Mouse (Mus musculus): ENCODE results near the gene Comt. TPM values are rescaled to one million over a fixed set of nuclear protein-coding genes. Genes with fewer than 3 reads are reported as not detected.

The Comt gene
- polyA plus RNA-seq, 2 experiments: 82.4 to 84.5 TPM

DNA sequence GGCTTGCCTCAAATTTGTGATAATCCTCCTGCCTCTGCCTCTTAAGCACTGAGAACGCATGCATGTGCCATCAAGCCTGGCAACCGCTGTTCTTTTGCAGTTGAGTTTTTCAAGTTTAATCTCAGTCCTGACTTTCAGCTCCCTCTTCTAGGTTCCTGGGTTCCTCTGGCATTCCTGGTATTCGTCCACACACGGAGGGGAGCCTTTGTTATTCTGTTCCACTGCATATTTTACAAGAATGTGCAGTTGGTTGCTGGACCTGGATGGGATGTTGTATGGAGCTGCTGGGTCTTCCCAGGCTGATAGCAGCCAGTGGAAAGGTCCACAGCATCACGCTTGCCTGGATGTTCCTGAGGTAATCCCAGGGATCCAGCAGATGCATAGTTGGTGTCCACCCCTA is 41.2 kb downstream of the Comt start:
- no peak for ATAC-seq (ENCODE audit: low FRiP score, low read depth)
- no peak overlapping the region for H3K9ac ChIP-seq (ENCODE audit: low read depth, low read length, severe bottlenecking)
- H3K9me3 ChIP-seq (ENCODE audit: control insufficient read depth, low read length): no peaks in the 10 kb centered on the region
- H3K4me3 ChIP-seq (replicated peaks; ENCODE audit: low read length): no peak overlapping the region
- no peaks in the 10 kb centered on the region; the same call in 1 of the 2 replicates for H3K4me1 ChIP-seq (ENCODE audit: control insufficient read depth, insufficient read depth, low read length)
- no peak for DNase-seq (ENCODE audit: low spot score)
- 72% methylated on average over 5 of the region's 5 CpGs for WGBS
- no peak overlapping the region for H3K4me2 ChIP-seq (replicated peaks; ENCODE audit: low read depth, low read length, severe bottlenecking)
- TF ChIP-seq POLR2A (IDR thresholded peaks at IDR 0.05; ENCODE audit: borderline replicate concordance, extremely low read depth, insufficient read depth, insufficient read length): no peak
- H3K36me3 ChIP-seq (ENCODE audit: control insufficient read depth, insufficient read depth, low read length): no peaks in the 10 kb centered on the region
- H3K27ac ChIP-seq (replicated peaks; ENCODE audit: low read depth, low read length): no peak overlapping the region
- no peaks in the 10 kb centered on the region for H3K27me3 ChIP-seq (ENCODE audit: control insufficient read depth, insufficient read depth, low read length)

DNA sequence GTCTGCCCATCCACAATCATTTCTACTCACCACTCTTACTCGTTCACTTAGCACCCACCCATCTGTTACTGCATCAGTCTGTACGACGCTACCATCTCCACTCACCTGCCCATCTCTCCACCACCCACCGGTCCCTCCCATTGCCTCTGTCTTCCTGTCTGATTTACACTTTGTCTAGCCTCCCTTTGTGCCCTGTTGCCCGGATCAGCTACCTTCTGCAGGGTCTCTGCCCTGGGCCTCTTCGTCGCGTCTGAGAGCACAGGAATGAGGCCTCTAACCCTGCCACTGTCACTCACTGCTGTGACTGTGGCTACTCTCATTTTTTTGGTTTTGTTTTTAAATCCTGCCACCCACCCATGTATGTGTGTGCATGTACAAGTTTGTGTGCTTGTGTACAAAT is 42.0 kb downstream of the Comt start:
- 77% methylated on average over 8 of the region's 8 CpGs for WGBS
- ATAC-seq (ENCODE audit: low FRiP score, low read depth) (no peak), DNase-seq (ENCODE audit: low spot score) (no peak)
- Histone ChIP-seq H3K4me3 (replicated peaks; ENCODE audit: low read length) (no peak overlapping the region), H3K27ac (replicated peaks; ENCODE audit: low read depth, low read length) (no peak overlapping the region), H3K4me1 (ENCODE audit: control insufficient read depth, insufficient read depth, low read length) (peaks cover 2% of the 10 kb centered on the region; the same call in 1 of the 2 replicates), H3K9ac (ENCODE audit: low read depth, low read length, severe bottlenecking) (no peak overlapping the region), H3K27me3 (ENCODE audit: control insufficient read depth, insufficient read depth, low read length) (no peaks in the 10 kb centered on the region), H3K4me2 (replicated peaks; ENCODE audit: low read depth, low read length, severe bottlenecking) (no peak overlapping the region), H3K36me3 (ENCODE audit: control insufficient read depth, insufficient read depth, low read length) (no peaks in the 10 kb centered on the region), H3K9me3 (ENCODE audit: control insufficient read depth, low read length) (no peaks in the 10 kb centered on the region)
- TF ChIP-seq POLR2A (IDR thresholded peaks at IDR 0.05; ENCODE audit: borderline replicate concordance, extremely low read depth, insufficient read depth, insufficient read length): no peak

DNA sequence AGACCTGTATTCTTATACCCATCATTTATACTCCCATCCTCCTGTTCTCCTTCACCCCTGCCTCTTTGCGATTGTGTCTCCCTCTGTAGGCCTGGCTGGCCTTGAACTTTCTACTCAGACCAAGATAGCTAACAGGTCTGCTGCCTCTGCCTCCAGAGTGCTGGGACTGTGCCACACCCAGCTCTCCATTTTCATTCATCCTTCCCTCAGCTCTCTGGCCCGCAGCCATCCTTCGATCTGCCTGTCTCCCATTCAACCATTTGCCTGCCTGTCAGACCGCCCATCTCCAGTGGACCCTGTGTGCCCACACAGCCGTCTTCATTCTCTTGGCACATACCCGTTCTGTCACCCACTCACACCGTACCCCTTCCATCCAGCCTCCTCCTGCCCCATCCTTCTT is 42.4 kb downstream of the Comt start:
- DNase-seq (ENCODE audit: low spot score): no peak
- H3K27ac ChIP-seq (replicated peaks; ENCODE audit: low read depth, low read length): no peak overlapping the region
- H3K9ac ChIP-seq (ENCODE audit: low read depth, low read length, severe bottlenecking): no peak overlapping the region

DNA sequence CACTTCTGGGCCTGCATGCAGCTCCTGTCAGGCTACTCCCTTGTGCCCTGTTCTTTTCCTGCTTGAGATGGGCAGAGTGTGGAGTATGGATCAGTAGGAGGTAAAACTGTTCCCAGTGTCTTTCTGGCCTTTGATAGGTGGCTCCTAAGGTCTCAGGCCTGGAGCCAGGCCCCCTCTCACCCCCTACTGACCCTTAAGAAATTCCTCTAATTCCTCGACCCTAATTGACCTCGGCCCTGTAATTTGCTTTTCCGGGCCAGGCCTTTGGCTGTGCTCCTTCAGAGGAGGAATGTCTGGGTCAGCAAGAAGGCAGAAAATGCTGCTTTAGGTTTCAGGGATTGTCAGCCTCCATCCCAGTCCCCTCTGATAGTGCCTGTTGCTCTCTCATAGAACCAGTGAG is 42.9 kb downstream of the Comt start:
- no peaks in the 10 kb centered on the region for H3K9me3 ChIP-seq (ENCODE audit: control insufficient read depth, low read length)
- ATAC-seq (ENCODE audit: low FRiP score, low read depth): no peak
- 12% methylated on average over 3 of the region's 3 CpGs for WGBS
- peaks cover 2% of the 10 kb centered on the region; the same call in 1 of the 2 replicates for H3K4me1 ChIP-seq (ENCODE audit: control insufficient read depth, insufficient read depth, low read length)
- no peak overlapping the region for H3K4me2 ChIP-seq (replicated peaks; ENCODE audit: low read depth, low read length, severe bottlenecking)
- H3K9ac ChIP-seq (ENCODE audit: low read depth, low read length, severe bottlenecking): no peak overlapping the region
- no peak overlapping the region for H3K4me3 ChIP-seq (replicated peaks; ENCODE audit: low read length)
- DNase-seq (ENCODE audit: low spot score): no peak
- no peaks in the 10 kb centered on the region for H3K36me3 ChIP-seq (ENCODE audit: control insufficient read depth, insufficient read depth, low read length)
- no peak for TF ChIP-seq POLR2A (IDR thresholded peaks at IDR 0.05; ENCODE audit: borderline replicate concordance, extremely low read depth, insufficient read depth, insufficient read length)
- no peaks in the 10 kb centered on the region for H3K27me3 ChIP-seq (ENCODE audit: control insufficient read depth, insufficient read depth, low read length)
- no peak overlapping the region for H3K27ac ChIP-seq (replicated peaks; ENCODE audit: low read depth, low read length)

More for the DNA sequence above, 42.4 kb downstream of the Comt start:
- H3K4me1 ChIP-seq (ENCODE audit: control insufficient read depth, insufficient read depth, low read length): peaks cover 2% of the 10 kb centered on the region; the same call in 1 of the 2 replicates
- no peak for TF ChIP-seq POLR2A (IDR thresholded peaks at IDR 0.05; ENCODE audit: borderline replicate concordance, extremely low read depth, insufficient read depth, insufficient read length)
- H3K9me3 ChIP-seq (ENCODE audit: control insufficient read depth, low read length): no peaks in the 10 kb centered on the region
- H3K27me3 ChIP-seq (ENCODE audit: control insufficient read depth, insufficient read depth, low read length): no peaks in the 10 kb centered on the region
- no peaks in the 10 kb centered on the region for H3K36me3 ChIP-seq (ENCODE audit: control insufficient read depth, insufficient read depth, low read length)
- no peak for ATAC-seq (ENCODE audit: low FRiP score, low read depth)
- H3K4me2 ChIP-seq (replicated peaks; ENCODE audit: low read depth, low read length, severe bottlenecking): no peak overlapping the region
- H3K4me3 ChIP-seq (replicated peaks; ENCODE audit: low read length): no peak overlapping the region
- 74% methylated on average over 7 of the region's 7 CpGs for WGBS

DNA sequence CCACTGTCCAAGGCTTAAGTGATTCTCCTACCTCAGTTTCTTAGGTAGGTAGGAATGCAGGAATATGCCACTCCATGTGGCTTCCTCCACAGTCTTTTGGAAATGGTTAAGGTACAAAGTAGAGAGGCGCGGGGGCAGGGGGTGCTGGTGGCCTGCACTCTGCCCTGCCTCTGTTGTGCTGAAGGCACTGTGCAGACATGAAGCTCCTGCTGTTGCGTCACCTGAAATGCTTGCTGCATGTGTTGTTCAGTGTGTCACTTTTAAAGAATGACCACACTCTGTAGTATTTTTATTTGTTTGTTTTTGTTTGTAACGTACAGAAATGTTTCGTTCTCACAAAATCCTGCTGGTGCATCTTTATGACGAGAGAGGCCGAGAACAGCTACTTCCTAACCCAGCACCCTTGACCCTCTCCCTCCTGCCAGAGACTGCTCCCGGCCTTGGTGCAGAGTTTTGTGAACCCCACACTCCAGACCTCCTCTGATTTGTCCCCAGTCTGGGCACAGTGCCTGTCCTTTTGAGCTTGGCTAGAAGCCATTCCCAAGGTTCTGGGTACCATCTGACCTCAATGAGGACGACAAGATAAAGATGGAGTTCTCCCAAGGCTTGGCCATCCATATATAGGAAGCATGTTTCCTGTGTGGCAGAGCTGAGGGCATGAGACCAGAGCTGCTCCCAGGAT is 43.5 kb downstream of the Comt start:
- Histone ChIP-seq H3K36me3 (ENCODE audit: control insufficient read depth, insufficient read depth, low read length) (no peaks in the 10 kb centered on the region), H3K27ac (replicated peaks; ENCODE audit: low read depth, low read length) (no peak overlapping the region), H3K4me2 (replicated peaks; ENCODE audit: low read depth, low read length, severe bottlenecking) (no peak overlapping the region), H3K27me3 (ENCODE audit: control insufficient read depth, insufficient read depth, low read length) (no peaks in the 10 kb centered on the region), H3K9ac (ENCODE audit: low read depth, low read length, severe bottlenecking) (no peak overlapping the region), H3K9me3 (ENCODE audit: control insufficient read depth, low read length) (no peaks in the 10 kb centered on the region), H3K4me3 (replicated peaks; ENCODE audit: low read length) (no peak overlapping the region), H3K4me1 (ENCODE audit: control insufficient read depth, insufficient read depth, low read length) (peaks cover 2% of the 10 kb centered on the region; the same call in 1 of the 2 replicates)
- WGBS: 73% methylated on average over 9 of the region's 9 CpGs
- ATAC-seq (ENCODE audit: low FRiP score, low read depth) (no peak), DNase-seq (ENCODE audit: low spot score) (no peak)
- TF ChIP-seq POLR2A (IDR thresholded peaks at IDR 0.05; ENCODE audit: borderline replicate concordance, extremely low read depth, insufficient read depth, insufficient read length): no peak

Data from limb, embryonic 14.5 days (tissue).